Mouse (Mus musculus) MEL (cell line): Measurements from ENCODE around the gene Mrs2. TPM values are rescaled to one million over a fixed set of nuclear protein-coding genes. Genes with fewer than 3 reads are reported as not detected.
A peak's percentile ranks its signal among the peaks of the same experiment; 100 is the strongest.

Experiments used
- DNase-seq: peaks from one replicate; pipeline ENCODE4 v3.0.0; 2011; ENCODE audit warnings: low read depth, low spot score
- H3K27ac ChIP-seq: 2 replicates; pipeline ENCODE4 v1.5.1; 2012; ENCODE audit warnings: low read depth, mild to moderate bottlenecking, control low read depth, low read length, moderate library complexity; ENCODE audit not compliant: control insufficient read depth
- H3K27me3 ChIP-seq, 2 experiments: fragments of 150-350 bp in 1 of 2; sonication (generic) in 1 of 2; 2 replicates each; pipeline ENCODE4 v1.6.1; 2012; ENCODE audit warnings: low read length in 2 of 2, mild to moderate bottlenecking in 2 of 2, improper control_type of control experiment in 1 of 2, moderate library complexity in 1 of 2; ENCODE audit not compliant: insufficient read depth in 2 of 2, control insufficient read depth in 1 of 2
- H3K36me3 ChIP-seq, 2 experiments: 2 replicates each; pipeline ENCODE4 v1.6.1; 2012 to 2014; ENCODE audit warnings: low read length in 2 of 2, improper control_type of control experiment in 1 of 2, inconsistent platforms in 1 of 2, mild to moderate bottlenecking in 1 of 2; ENCODE audit not compliant: insufficient read depth in 2 of 2, control insufficient read depth in 1 of 2
- H3K4me1 ChIP-seq, 2 experiments: fragments of 150-350 bp in 1 of 2; sonication (generic) in 1 of 2; 2 replicates each; pipeline ENCODE4 v1.6.1; 2012; ENCODE audit warnings: low read length in 2 of 2, improper control_type of control experiment in 1 of 2, mild to moderate bottlenecking in 1 of 2; ENCODE audit not compliant: insufficient read depth in 2 of 2, control insufficient read depth in 1 of 2
- H3K4me3 ChIP-seq, 2 experiments: fragments of 150-350 bp in 1 of 2; sonication (generic) in 1 of 2; 2 replicates each; pipeline ENCODE4 v1.5.1; 2012; ENCODE audit warnings: low read depth in 2 of 2, low read length in 2 of 2, mild to moderate bottlenecking in 2 of 2, moderate library complexity in 2 of 2, control low read depth in 1 of 2, improper control_type of control experiment in 1 of 2; ENCODE audit not compliant: control insufficient read depth in 1 of 2, insufficient read depth in 1 of 2
- H3K79me2 ChIP-seq: 2 replicates; pipeline ENCODE4 v1.6.1; 2012; ENCODE audit warnings: mild to moderate bottlenecking, low read length, moderate library complexity; ENCODE audit not compliant: control insufficient read depth, poor library complexity, insufficient read depth
- H3K9ac ChIP-seq: 2 replicates; pipeline ENCODE4 v1.6.1; 2012; ENCODE audit warnings: low read depth, mild to moderate bottlenecking, control low read depth, low read length, moderate library complexity; ENCODE audit not compliant: control insufficient read depth, poor library complexity, severe bottlenecking
- H3K9me3 ChIP-seq: fragments of 150-350 bp; sonication (generic); replicated peaks from 2 replicates; pipeline ENCODE4 v1.6.1; 2012; ENCODE audit warnings: mild to moderate bottlenecking, low read length, improper control_type of control experiment, moderate library complexity; ENCODE audit not compliant: insufficient read depth
- BHLHE40 ChIP-seq: IDR thresholded peaks from 2 replicates; pipeline ENCODE4 v1.6.1; 2012; ENCODE audit warnings: low read depth, mild to moderate bottlenecking, inconsistent platforms, low read length, improper control_type of control experiment, borderline replicate concordance
- CHD1 ChIP-seq: IDR thresholded peaks from 2 replicates; pipeline ENCODE4 v1.6.1; 2012; ENCODE audit warnings: low read depth, mild to moderate bottlenecking, inconsistent platforms, low read length, improper control_type of control experiment
- CHD2 ChIP-seq: IDR thresholded peaks from 2 replicates; pipeline ENCODE4 v1.6.1; 2011; ENCODE audit warnings: low read length, improper control_type of control experiment
- EP300 ChIP-seq, 2 experiments: IDR thresholded peaks; 2 replicates each; pipeline ENCODE4 v1.6.1; 2011; ENCODE audit warnings: improper control_type of control experiment in 2 of 2, low read length in 2 of 2, low read depth in 1 of 2, mild to moderate bottlenecking in 1 of 2
- GATA1 ChIP-seq: IDR thresholded peaks from 2 replicates; pipeline ENCODE4 v1.6.1; 2011; ENCODE audit warnings: low read depth, low read length, improper control_type of control experiment
- KAT2A ChIP-seq: conservative IDR thresholded peaks from 2 replicates; pipeline ENCODE4 v1.6.1; 2012; ENCODE audit warnings: low read depth, low read length, improper control_type of control experiment, inconsistent platforms
- MAZ ChIP-seq: IDR thresholded peaks from 2 replicates; pipeline ENCODE4 v1.6.1; 2012; ENCODE audit warnings: low read depth, mild to moderate bottlenecking, inconsistent platforms, low read length, improper control_type of control experiment
- MEF2A ChIP-seq: IDR thresholded peaks from 2 replicates; pipeline ENCODE4 v1.6.1; 2014; ENCODE audit warnings: low read depth, mild to moderate bottlenecking, inconsistent platforms, low read length, improper control_type of control experiment; ENCODE audit not compliant: poor library complexity, insufficient replicate concordance, severe bottlenecking; ENCODE audit errors: extremely low read depth
- MXI1 ChIP-seq: IDR thresholded peaks from 2 replicates; pipeline ENCODE4 v1.6.1; 2011; ENCODE audit warnings: mild to moderate bottlenecking, low read depth, low read length, improper control_type of control experiment
- MYC ChIP-seq: IDR thresholded peaks from 2 replicates; pipeline ENCODE4 v1.6.1; 2011; ENCODE audit warnings: low read depth, mild to moderate bottlenecking, low read length, improper control_type of control experiment, moderate library complexity
- RAD21 ChIP-seq: IDR thresholded peaks from 2 replicates; pipeline ENCODE4 v1.6.1; 2011; ENCODE audit warnings: mild to moderate bottlenecking, low read depth, low read length, improper control_type of control experiment
- RCOR1 ChIP-seq: IDR thresholded peaks from 2 replicates; pipeline ENCODE4 v1.6.1; 2012; ENCODE audit warnings: low read depth, mild to moderate bottlenecking, inconsistent platforms, low read length, improper control_type of control experiment
- SIN3A ChIP-seq: IDR thresholded peaks from 2 replicates; pipeline ENCODE4 v1.6.1; 2012; ENCODE audit warnings: low read length, improper control_type of control experiment, inconsistent platforms
- TBP ChIP-seq: IDR thresholded peaks from 2 replicates; pipeline ENCODE4 v1.8.0; 2011; ENCODE audit warnings: low read depth, low read length, improper control_type of control experiment
- TCF12 ChIP-seq: IDR thresholded peaks from 2 replicates; pipeline ENCODE4 v1.6.1; 2014; ENCODE audit warnings: low read depth, mild to moderate bottlenecking, inconsistent platforms, low read length, improper control_type of control experiment, moderate library complexity
- USF2 ChIP-seq, 2 experiments: IDR thresholded peaks; 2 replicates each; pipeline ENCODE4 v1.6.1; 2011 to 2012; ENCODE audit warnings: improper control_type of control experiment in 2 of 2, low read length in 2 of 2, borderline replicate concordance in 1 of 2, inconsistent platforms in 1 of 2, low read depth in 1 of 2, mild to moderate bottlenecking in 1 of 2; ENCODE audit not compliant: insufficient read depth in 1 of 2
- ZNF384 ChIP-seq: IDR thresholded peaks from 2 replicates; pipeline ENCODE4 v1.6.1; 2012; ENCODE audit warnings: low read depth, mild to moderate bottlenecking, inconsistent platforms, low read length, improper control_type of control experiment
- polyA plus RNA-seq, 2 experiments: library from polyadenylated mRNA; stranded (reverse) in 1 of 2; unstranded in 1 of 2; fragments of >175 nt in 1 of 2; fragments of >200 nt in 1 of 2; gene quantifications; 2 replicates each; pipeline versions ENCODE4 v1.2.1 to v1.2.4; 2012; ENCODE audit warnings: low replicate concordance in 2 of 2, low read depth in 1 of 2; ENCODE audit not compliant: insufficient read length in 2 of 2, insufficient read depth in 1 of 2, missing spikeins in 1 of 2
- total RNA-seq: library from RNA; depleted of rRNA; stranded (reverse); fragments of 300-350 nt; gene quantifications from 2 replicates; pipeline ENCODE4 v1.2.3, GENCODE M21; 2012

The Mrs2 gene
- total and polyA plus RNA-seq, 3 experiments, result 16.6 to 45.4 TPM; not detected in 1

GRCm38 (mm10) chr13:25023129-25023528 lies 3.0 kb upstream of the Mrs2 start:
- TF ChIP-seq TBP (no peak), EP300 (IDR thresholded peaks at IDR 0.05; ENCODE audit: low read depth in 1 of 2, low read length in 2 of 2) (0 out of 4 replicates have a peak, but pooled peaks of 1 of the 2 experiments have one; percentile 18), MEF2A (no peak), ZNF384 (no peak), RAD21 (no peak), GATA1 (peak; percentile 53; the same call in 1 of the 2 replicates), MAZ (peak; percentile 45; the same call in 1 of the 2 replicates)
- Histone ChIP-seq H3K9me3 (no peaks in the 10 kb centered on the region), H3K27me3 (no peaks in the 10 kb centered on the region), H3K79me2 (peaks cover 20% of the 10 kb centered on the region), H3K36me3 (peaks cover 0 to 19% of the 10 kb centered on the region in 2 experiments; a peak in 2 of 4 replicates), H3K9ac (peak overlapping the region; percentile 24; the same call in 1 of the 2 replicates), H3K27ac (peak overlapping the region; percentile 32), H3K4me1 (peaks cover 3 to 18% of the 10 kb centered on the region in 2 experiments; a peak in 3 of 4 replicates), H3K4me3 (peak overlapping the region in 1 of 2 experiments; percentile 16; a peak in 1 of 4 replicates)
- peak; percentile 52 for DNase-seq

- H3K27me3 ChIP-seq, result no peaks in the 10 kb centered on the region
- no peak overlapping the region for H3K27ac ChIP-seq
- peaks cover 23% of the 10 kb centered on the region for H3K79me2 ChIP-seq
- TF ChIP-seq RCOR1 (no peak), USF2 (IDR thresholded peaks at IDR 0.05; ENCODE audit: borderline replicate concordance in 1 of 2, insufficient read depth in 1 of 2, low read depth in 1 of 2, low read length in 2 of 2) (no peak), EP300 (IDR thresholded peaks at IDR 0.05; ENCODE audit: low read depth in 1 of 2, low read length in 2 of 2) (no peak), KAT2A (no peak), CHD1 (no peak), MXI1 (no peak)
- H3K9ac ChIP-seq, result no peak overlapping the region
- H3K9me3 ChIP-seq, result no peaks in the 10 kb centered on the region
- peaks cover 3 to 18% of the 10 kb centered on the region in 2 experiments; a peak in 3 of 4 replicates for H3K4me1 ChIP-seq
- DNase-seq, result no peak
- no peak overlapping the region for H3K4me3 ChIP-seq
- H3K36me3 ChIP-seq, result peaks cover 0 to 19% of the 10 kb centered on the region in 2 experiments; a peak in 3 of 4 replicates
These were observed 2.2 kb upstream of the Mrs2 start for GRCm38 (mm10) chr13:25022386-25022785.

- H3K36me3 ChIP-seq, result peaks cover 2 to 19% of the 10 kb centered on the region in 2 experiments
- H3K9me3 ChIP-seq, result no peaks in the 10 kb centered on the region
- DNase-seq, result no peak
- H3K27me3 ChIP-seq, result no peaks in the 10 kb centered on the region
- H3K9ac ChIP-seq, result peak overlapping the region; percentile 87
- H3K79me2 ChIP-seq, result peaks cover 25% of the 10 kb centered on the region
- peak overlapping the region; percentile 63 to 82 for H3K4me3 ChIP-seq
- peaks cover 3 to 20% of the 10 kb centered on the region in 2 experiments; a peak in 3 of 4 replicates for H3K4me1 ChIP-seq
- no peak for TF ChIP-seq CHD2
- 0 out of 2 replicates have a peak, but pooled peaks have one; percentile 61 for TF ChIP-seq CHD1
- no peak for TF ChIP-seq TCF12
- no peak for TF ChIP-seq KAT2A
- TF ChIP-seq BHLHE40, result no peak
- peak; percentile 6; the same call in 1 of the 2 replicates for TF ChIP-seq SIN3A
- TF ChIP-seq MYC, result 0 out of 2 replicates have a peak, but pooled peaks have one; percentile 12
- H3K27ac ChIP-seq, result peak overlapping the region; percentile 59
These were observed 337 bp upstream of the Mrs2 start for GRCm38 (mm10) chr13:25020540-25020892.
